Comparison of ENCODE assay signal across 22 mouse cellular contexts in the genomic region with DNA sequence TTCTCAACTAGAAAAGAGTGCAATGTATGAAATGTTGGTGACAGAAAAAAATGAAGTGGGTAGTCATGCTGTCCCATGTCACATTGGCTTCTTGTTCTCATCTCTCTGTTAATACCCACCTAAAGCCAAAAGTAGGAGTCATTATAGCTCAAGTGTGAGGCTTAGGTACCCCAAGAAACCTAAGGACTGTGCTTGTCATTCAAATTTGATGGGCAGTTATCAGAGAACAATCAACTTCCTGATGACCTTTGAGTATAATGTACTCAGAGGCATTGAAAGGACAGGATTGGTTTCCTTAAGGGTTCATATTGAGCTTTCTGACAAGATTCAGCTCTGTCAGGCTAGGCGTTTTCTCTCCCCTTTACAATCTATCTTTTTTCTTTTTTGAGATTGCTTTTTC.
DNase-seq lines count a peak whose midpoint lies in the region; ATAC-seq and TF ChIP-seq lines count a peak whose summit lies in the region.
"Had no signal": no experiment of that assay in that cellular context is flagged by ENCODE, and none has a peak within 500 bp of the region (broad histone marks: within the 10 kb centered on the region; RNA-seq: fewer than 3 reads in every experiment).

No protein-coding gene starts in this region.

- H3K36me3 ChIP-seq in midbrain, embryonic 11.5 days (ENCODE audit: control insufficient read depth, insufficient read depth, low read length) = no peaks in the 10 kb centered on the region
- H3K36me3 ChIP-seq in midbrain, embryonic 13.5 days = no peaks in the 10 kb centered on the region
- H3K36me3 ChIP-seq: embryonic facial prominence, embryonic 10.5 days; embryonic facial prominence, embryonic 12.5 days; forebrain, embryonic 15.5 days had no signal

- H3K9me3 ChIP-seq in midbrain, embryonic 11.5 days (ENCODE audit: control insufficient read depth, low read length) = no peaks in the 10 kb centered on the region
- no peaks in the 10 kb centered on the region for H3K9me3 ChIP-seq in midbrain, embryonic 13.5 days
- H3K9me3 ChIP-seq: embryonic facial prominence, embryonic 10.5 days; embryonic facial prominence, embryonic 12.5 days; forebrain, embryonic 13.5 days; forebrain, embryonic 15.5 days had no signal

- no peak for ATAC-seq in midbrain, embryonic 11.5 days (ENCODE audit: low FRiP score)
- ATAC-seq in midbrain, embryonic 13.5 days = no peak
- ATAC-seq: activated CD4-positive, CD25-positive, alpha-beta regulatory T cell, adult 4 months; CD4-positive, CD25-positive, alpha-beta regulatory T cell, adult 4 months; forebrain, embryonic 13.5 days; forebrain, embryonic 15.5 days; forebrain, postnatal 0 days had no signal

- H3K27me3 ChIP-seq in midbrain, embryonic 11.5 days (ENCODE audit: control insufficient read depth, insufficient read depth, low read length) = no peaks in the 10 kb centered on the region
- H3K27me3 ChIP-seq in midbrain, embryonic 13.5 days = no peaks in the 10 kb centered on the region
- H3K27me3 ChIP-seq: CH12.LX; embryonic facial prominence, embryonic 12.5 days; forebrain, embryonic 13.5 days; forebrain, embryonic 15.5 days had no signal

- H3K4me1 ChIP-seq in midbrain, embryonic 11.5 days (ENCODE audit: control insufficient read depth, insufficient read depth, low read length) = no peaks in the 10 kb centered on the region
- H3K4me1 ChIP-seq in midbrain, embryonic 13.5 days (replicated peaks) = no peaks in the 10 kb centered on the region
- peaks cover 3% of the 10 kb centered on the region; the same call in 1 of the 2 replicates for H3K4me1 ChIP-seq in lung, adult 2 months (ENCODE audit: control insufficient read depth, insufficient read depth, low read length)
- H3K4me1 ChIP-seq: embryonic facial prominence, embryonic 12.5 days; forebrain, embryonic 13.5 days; forebrain, embryonic 15.5 days had no signal

- peak; percentile 67 for DNase-seq in midbrain, embryonic 11.5 days (ENCODE audit: low spot score, missing footprints)
- peak; percentile 12 for DNase-seq in induced T-regulatory cell, adult 2 months (ENCODE audit: low read depth)
- DNase-seq in liver = no peak
- DNase-seq in lung, adult 2 months = no peak
- DNase-seq: adrenal gland, adult 8-10 months; adrenal gland, postnatal 14 days; adrenal gland, postnatal 36 days; B cell, adult 2 months; cerebellum, adult 11-12 months; cerebellum, adult 2 months; cerebellum, adult 9-10 months; cerebellum, postnatal 10 days; cerebellum, postnatal 25 days; forebrain, postnatal 0 days had no signal

- no peak for TF ChIP-seq POLR2A in lung, adult 2 months (IDR thresholded peaks at IDR 0.05; ENCODE audit: borderline replicate concordance, extremely low read depth, low read depth, low read length)

- H3K9ac ChIP-seq in midbrain, embryonic 11.5 days (ENCODE audit: low read length) = no peak overlapping the region
- no peak overlapping the region for H3K9ac ChIP-seq in midbrain, embryonic 13.5 days (replicated peaks)
- H3K9ac ChIP-seq: embryonic facial prominence, embryonic 12.5 days; forebrain, embryonic 13.5 days; forebrain, embryonic 15.5 days; forebrain, postnatal 0 days had no signal

- 90% methylated on average over 1 of the region's 1 CpGs for WGBS in midbrain, embryonic 11.5 days
- 94% methylated on average over 1 of the region's 1 CpGs for WGBS in midbrain, embryonic 13.5 days
- WGBS in lung, adult 2 months = 95% methylated on average over 1 of the region's 1 CpGs

- no peak overlapping the region for H3K27ac ChIP-seq in midbrain, embryonic 11.5 days (ENCODE audit: low read depth, low read length)
- H3K27ac ChIP-seq in midbrain, embryonic 13.5 days = no peak overlapping the region
- H3K27ac ChIP-seq: embryonic facial prominence, embryonic 10.5 days; embryonic facial prominence, embryonic 12.5 days; forebrain, embryonic 13.5 days; forebrain, embryonic 15.5 days had no signal

- H3K4me3 ChIP-seq in midbrain, embryonic 11.5 days (ENCODE audit: low read depth, low read length) = no peak overlapping the region
- H3K4me3 ChIP-seq in midbrain, embryonic 13.5 days (replicated peaks) = no peak overlapping the region
- no peak overlapping the region for H3K4me3 ChIP-seq in lung, adult 2 months (replicated peaks; ENCODE audit: extremely low read depth, low read depth, low read length)
- H3K4me3 ChIP-seq: embryonic facial prominence, embryonic 10.5 days; embryonic facial prominence, embryonic 12.5 days; forebrain, embryonic 13.5 days; forebrain, embryonic 15.5 days had no signal

- no peak overlapping the region for H3K4me2 ChIP-seq in midbrain, embryonic 11.5 days
- no peak overlapping the region for H3K4me2 ChIP-seq in midbrain, embryonic 13.5 days (replicated peaks)
- H3K4me2 ChIP-seq: embryonic facial prominence, embryonic 12.5 days; forebrain, embryonic 13.5 days; forebrain, embryonic 15.5 days had no signal

- TF ChIP-seq CTCF in lung, adult 2 months (IDR thresholded peaks at IDR 0.05; ENCODE audit: insufficient read depth, low read length) = no peak

Comparison
In these comparisons a context has a peak if more than half of its experiments do, and no peak if none do; other contexts are left out.
1. DNase-seq: peak in midbrain, embryonic 11.5 days (single experiment) and induced T-regulatory cell, adult 2 months (single experiment); none in liver (single experiment) and lung, adult 2 months (single experiment).